Mouse (Mus musculus) G1E (cell line): Measurements from ENCODE around the gene Trim33.

Experiments used
- CTCF ChIP-seq: IDR thresholded peaks from 2 replicates; pipeline ENCODE4 v1.5.1; 2012; ENCODE audit warnings: low read depth, low read length, inconsistent platforms, mixed read lengths
- GATA1 ChIP-seq: IDR thresholded peaks from 2 replicates; pipeline ENCODE4 v1.6.1; 2012; ENCODE audit warnings: borderline replicate concordance, low read length, inconsistent platforms, mixed read lengths
- GATA2 ChIP-seq: IDR thresholded peaks from 2 replicates; pipeline ENCODE4 v1.6.1; 2012; ENCODE audit warnings: low read depth, low read length, inconsistent platforms, borderline replicate concordance
- POLR2AphosphoS5 ChIP-seq: IDR thresholded peaks from 2 replicates; pipeline ENCODE4 v1.6.1; 2012; ENCODE audit warnings: low read depth, low read length, inconsistent platforms; ENCODE audit not compliant: insufficient replicate concordance
- TAL1 ChIP-seq: conservative IDR thresholded peaks from 2 replicates; pipeline ENCODE4 v1.6.1; 2012; ENCODE audit warnings: low read depth, low read length, inconsistent platforms, mixed read lengths

GRCm38 (mm10) chr3:103346658-103347057 lies 67.6 kb downstream of the Trim33 start:
- no peak for TF ChIP-seq CTCF
- TF ChIP-seq POLR2AphosphoS5: no peak
- TF ChIP-seq TAL1: no peak
- no peak for TF ChIP-seq GATA1
- TF ChIP-seq GATA2: no peak
